Mouse (Mus musculus): Measurements from ENCODE around the gene Plod3. TPM values are rescaled to one million over a fixed set of nuclear protein-coding genes. Genes with fewer than 3 reads are reported as not detected.

The Plod3 gene
- polyA plus RNA-seq, 1 experiment from 2014 or later, result 34.8 TPM

MicroRNA genes within 50 kb of the gene (microRNA counts, 519-probe panel; counts per million panel counts)
- microRNA mmu-miR-702, result 171 counts per million, percentile 57 among the panel's probes with 10 or more counts

Small RNAs within 50 kb of the gene (microRNA-seq; reads per million reads assigned to microRNA genes)
- 78.4 reads per million, percentile 47 among the genes with 10 or more reads in this experiment for gene Mir702

Other genes with a start within 250 kb of the Plod3 start
- gene Col26a1, start 103.8 kb upstream of the Plod3 start, polyA plus RNA-seq (2014; fragmentation: Nextera tagmentation; extraction: Ambion mirVana), result 51.6 and 53.3 TPM in 2 replicates
- gene Ift22, start 78.9 kb upstream of the Plod3 start, polyA plus RNA-seq (2014; fragmentation: Nextera tagmentation; extraction: Ambion mirVana), result 97.4 and 110 TPM in 2 replicates
- 285 and 320 TPM in 2 replicates for gene Fis1, start 33.7 kb upstream of the Plod3 start, polyA plus RNA-seq (2014; fragmentation: Nextera tagmentation; extraction: Ambion mirVana)
- gene Cldn15, start 20.4 kb upstream of the Plod3 start, polyA plus RNA-seq (2014; fragmentation: Nextera tagmentation; extraction: Ambion mirVana), result not detected in 2 replicates
- gene Znhit1, start 1.0 kb downstream of the Plod3 start, polyA plus RNA-seq (2014; fragmentation: Nextera tagmentation; extraction: Ambion mirVana), result 103 and 106 TPM in 2 replicates
- gene Vgf, start 39.4 kb downstream of the Plod3 start, polyA plus RNA-seq (2014; fragmentation: Nextera tagmentation; extraction: Ambion mirVana), result 1.2 and 1.5 TPM in 2 replicates
- gene Ap1s1, start 59.1 kb downstream of the Plod3 start, polyA plus RNA-seq (2014; fragmentation: Nextera tagmentation; extraction: Ambion mirVana), result 166 and 168 TPM in 2 replicates
- gene Serpine1, start 85.2 kb downstream of the Plod3 start, polyA plus RNA-seq (2014; fragmentation: Nextera tagmentation; extraction: Ambion mirVana), result not detected in 2 replicates
- 4.9 and 5.6 TPM in 2 replicates for gene Trim56, start 129.2 kb downstream of the Plod3 start, polyA plus RNA-seq (2014; fragmentation: Nextera tagmentation; extraction: Ambion mirVana)
- gene Muc3, start 162.3 kb downstream of the Plod3 start, polyA plus RNA-seq (2014; fragmentation: Nextera tagmentation; extraction: Ambion mirVana), result not detected in 2 replicates
- 0.12 TPM in 2 replicates for gene Muc3a, start 225.4 kb downstream of the Plod3 start, polyA plus RNA-seq (2014; fragmentation: Nextera tagmentation; extraction: Ambion mirVana)